ENCODE assay signal across 7 mouse cellular contexts in genomic region chr1:37996877-37997484, GRCm38 (mm10). TPM values are rescaled to one million over a fixed set of nuclear protein-coding genes. Genes with fewer than 3 reads are reported as not detected.
A peak's percentile ranks its signal among the peaks of the same experiment; 100 is the strongest.
DNase-seq lines count a peak whose midpoint lies in the region; ATAC-seq lines count a peak whose summit lies in the region.

No protein-coding gene starts in this region.

- under 1% methylated on average over 42 of the region's 42 CpGs for WGBS in embryonic facial prominence, embryonic 12.5 days
- WGBS in limb, embryonic 11.5 days: under 1% methylated on average over 42 of the region's 42 CpGs
- under 1% methylated on average over 42 of the region's 42 CpGs for WGBS in midbrain, embryonic 14.5 days

- H3K27me3 ChIP-seq in embryonic facial prominence, embryonic 12.5 days: no peaks in the 10 kb centered on the region
- H3K27me3 ChIP-seq in limb, embryonic 11.5 days (ENCODE audit: control insufficient read depth, insufficient read depth, low read length): no peaks in the 10 kb centered on the region
- H3K27me3 ChIP-seq in midbrain, embryonic 14.5 days (ENCODE audit: control insufficient read depth, insufficient read depth, low read length): no peaks in the 10 kb centered on the region

- peak overlapping the region; percentile 73 for H3K9ac ChIP-seq in embryonic facial prominence, embryonic 12.5 days
- H3K9ac ChIP-seq in limb, embryonic 11.5 days (ENCODE audit: low read length): peak overlapping the region; percentile 87
- H3K9ac ChIP-seq in midbrain, embryonic 14.5 days (replicated peaks; ENCODE audit: low read length): peak overlapping the region; percentile 75

- H3K4me1 ChIP-seq in embryonic facial prominence, embryonic 12.5 days: peaks cover 16% of the 10 kb centered on the region
- peaks cover 12% of the 10 kb centered on the region for H3K4me1 ChIP-seq in limb, embryonic 11.5 days (ENCODE audit: control insufficient read depth, insufficient read depth, low read length)
- H3K4me1 ChIP-seq in midbrain, embryonic 14.5 days (ENCODE audit: control insufficient read depth, insufficient read depth, low read length): peaks cover 17% of the 10 kb centered on the region

- H3K9me3 ChIP-seq in embryonic facial prominence, embryonic 12.5 days: no peaks in the 10 kb centered on the region
- H3K9me3 ChIP-seq in limb, embryonic 11.5 days (ENCODE audit: control insufficient read depth, low read length): no peaks in the 10 kb centered on the region
- H3K9me3 ChIP-seq in midbrain, embryonic 14.5 days (ENCODE audit: control insufficient read depth, low read length): no peaks in the 10 kb centered on the region

- peak; percentile 94 for DNase-seq in adrenal gland, postnatal 25 days
- peak; percentile 100 for DNase-seq in heart, adult 11 months
- DNase-seq in kidney, adult 18-20 months: peak; percentile 98
- DNase-seq in limb, embryonic 11.5 days (ENCODE audit: low spot score): peak; percentile 98
- peak; percentile 100 for DNase-seq in midbrain, embryonic 14.5 days
- DNase-seq in spleen, adult 18-20 months: peak; percentile 90 to 96

- peak overlapping the region; percentile 92 for H3K27ac ChIP-seq in embryonic facial prominence, embryonic 12.5 days
- H3K27ac ChIP-seq in limb, embryonic 11.5 days (replicated peaks; ENCODE audit: low read depth, low read length): peak overlapping the region; percentile 76
- H3K27ac ChIP-seq in midbrain, embryonic 14.5 days (replicated peaks; ENCODE audit: low read depth, low read length): peak overlapping the region; percentile 94

- peaks cover 32% of the 10 kb centered on the region for H3K36me3 ChIP-seq in embryonic facial prominence, embryonic 12.5 days
- H3K36me3 ChIP-seq in limb, embryonic 11.5 days (ENCODE audit: control insufficient read depth, insufficient read depth, low read length): peaks cover 12% of the 10 kb centered on the region
- H3K36me3 ChIP-seq in midbrain, embryonic 14.5 days (ENCODE audit: control insufficient read depth, insufficient read depth, low read length): peaks cover 36% of the 10 kb centered on the region

- ATAC-seq in embryonic facial prominence, embryonic 12.5 days (ENCODE audit: insufficient number of reproducible peaks, insufficient read depth, low FRiP score, low TSS enrichment): peak; percentile 94
- peak; percentile 95 for ATAC-seq in limb, embryonic 11.5 days (ENCODE audit: insufficient number of reproducible peaks, low FRiP score, low TSS enrichment, low read depth)
- peak; percentile 97 for ATAC-seq in midbrain, embryonic 14.5 days (ENCODE audit: low FRiP score, low TSS enrichment)

- H3K4me2 ChIP-seq in embryonic facial prominence, embryonic 12.5 days (replicated peaks): peak overlapping the region; percentile 87
- H3K4me2 ChIP-seq in limb, embryonic 11.5 days (ENCODE audit: low read depth, severe bottlenecking): peak overlapping the region; percentile 86
- H3K4me2 ChIP-seq in midbrain, embryonic 14.5 days (ENCODE audit: low read length): peak overlapping the region; percentile 87

- peak overlapping the region; percentile 93 for H3K4me3 ChIP-seq in embryonic facial prominence, embryonic 12.5 days
- H3K4me3 ChIP-seq in limb, embryonic 11.5 days (ENCODE audit: low read depth, low read length): peak overlapping the region; percentile 92
- H3K4me3 ChIP-seq in midbrain, embryonic 14.5 days (replicated peaks; ENCODE audit: low read depth, low read length): peak overlapping the region; percentile 90

RNA-seq across cellular contexts. Expression of gene Txndc9, which starts 0.7 kb away (rescaled TPM):
- 59.9 and 86.4 TPM in 2 replicates for total RNA-seq in adrenal gland, postnatal 25 days (2021)
- 144 and 155 TPM in 2 replicates for polyA plus RNA-seq in embryonic facial prominence, embryonic 12.5 days (2016; fragmentation: Nextera tagmentation; extraction: Ambion mirVana)
- polyA plus RNA-seq in limb, embryonic 11.5 days (2014; fragmentation: Nextera tagmentation; extraction: Ambion mirVana): 136 and 146 TPM in 2 replicates
- polyA plus RNA-seq in midbrain, embryonic 14.5 days (2014; fragmentation: Nextera tagmentation; extraction: Ambion mirVana): 137 and 153 TPM in 2 replicates

RNA-seq across cellular contexts. Expression of gene Eif5b, which starts 0.8 kb away (rescaled TPM):
- 50.8 and 50.9 TPM in 2 replicates for total RNA-seq in adrenal gland, postnatal 25 days (2021)
- 31.5 and 34.2 TPM in 2 replicates for polyA plus RNA-seq in embryonic facial prominence, embryonic 12.5 days (2016; fragmentation: Nextera tagmentation; extraction: Ambion mirVana)
- 32.1 and 33.8 TPM in 2 replicates for polyA plus RNA-seq in limb, embryonic 11.5 days (2014; fragmentation: Nextera tagmentation; extraction: Ambion mirVana)
- polyA plus RNA-seq in midbrain, embryonic 14.5 days (2014; fragmentation: Nextera tagmentation; extraction: Ambion mirVana): 20.7 and 23.9 TPM in 2 replicates

RNA-seq across cellular contexts. Expression of gene Lyg1, which starts 39.4 kb away (rescaled TPM):
- total RNA-seq in adrenal gland, postnatal 25 days (2021): not detected in 2 replicates
- not detected in 2 replicates for polyA plus RNA-seq in embryonic facial prominence, embryonic 12.5 days (2016; fragmentation: Nextera tagmentation; extraction: Ambion mirVana)
- not detected in 2 replicates for polyA plus RNA-seq in limb, embryonic 11.5 days (2014; fragmentation: Nextera tagmentation; extraction: Ambion mirVana)
- not detected in 2 replicates for polyA plus RNA-seq in midbrain, embryonic 14.5 days (2014; fragmentation: Nextera tagmentation; extraction: Ambion mirVana)

Comparison
In these comparisons a context has a peak if more than half of its experiments do, and no peak if none do; other contexts are left out.
1. Peak in every context shown above with its lines: DNase-seq, ATAC-seq, H3K4me3 ChIP-seq and H3K27ac ChIP-seq.